Mouse (Mus musculus): Measurements from ENCODE around the gene Amdhd1.

The Amdhd1 gene

GRCm38 (mm10) chr10:93484511-93484910, 55.3 kb downstream of the Amdhd1 start:
- in situ Hi-C loops (cut with MboI, MseI): no loop called here

Data from regulatory T cell (primary cell).